Mouse (Mus musculus) thymus, postnatal 4 days (tissue): ENCODE results near the gene Sfxn5.

ENCODE experiments used
- DNase-seq: peaks from one replicate; pipeline ENCODE4 v3.0.0; 2021

Gene Sfxn5

DNA sequence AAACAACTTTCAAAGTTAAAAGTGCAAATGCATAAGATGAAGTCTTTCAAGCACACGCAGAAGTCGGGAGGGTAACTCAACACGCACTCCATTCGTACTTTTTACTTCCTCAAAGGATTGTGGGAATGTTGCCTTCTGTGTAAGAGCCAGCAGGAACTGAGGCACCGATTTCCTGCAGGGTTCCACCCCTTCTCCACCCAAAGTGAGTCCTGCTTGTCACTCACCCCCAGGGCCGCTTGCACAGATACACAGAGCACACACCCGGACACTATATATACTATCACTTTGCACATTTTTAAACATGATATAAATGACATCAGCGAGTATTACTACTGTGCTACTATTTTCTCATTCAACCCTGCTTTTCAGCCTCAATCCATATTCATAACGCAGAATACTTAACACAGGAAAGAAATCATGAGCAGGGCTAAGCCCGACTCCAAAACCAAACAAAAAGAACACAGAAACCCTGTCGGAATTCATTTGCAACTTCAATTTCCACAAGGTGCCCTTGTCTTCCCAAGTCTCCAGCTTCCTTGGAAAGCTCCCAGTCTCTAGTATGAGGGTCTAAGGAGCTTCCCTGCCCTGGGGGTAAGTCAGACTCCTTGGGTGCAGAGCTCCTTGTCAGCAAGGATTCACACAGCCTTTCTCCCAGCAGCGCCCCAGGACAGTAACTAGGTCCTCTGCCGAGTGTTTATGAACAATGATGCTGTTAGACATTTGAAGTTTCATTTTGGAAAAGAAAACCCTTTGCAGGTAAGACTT lies 46.8 kb downstream of the Sfxn5 start:
- no peak for DNase-seq

DNA sequence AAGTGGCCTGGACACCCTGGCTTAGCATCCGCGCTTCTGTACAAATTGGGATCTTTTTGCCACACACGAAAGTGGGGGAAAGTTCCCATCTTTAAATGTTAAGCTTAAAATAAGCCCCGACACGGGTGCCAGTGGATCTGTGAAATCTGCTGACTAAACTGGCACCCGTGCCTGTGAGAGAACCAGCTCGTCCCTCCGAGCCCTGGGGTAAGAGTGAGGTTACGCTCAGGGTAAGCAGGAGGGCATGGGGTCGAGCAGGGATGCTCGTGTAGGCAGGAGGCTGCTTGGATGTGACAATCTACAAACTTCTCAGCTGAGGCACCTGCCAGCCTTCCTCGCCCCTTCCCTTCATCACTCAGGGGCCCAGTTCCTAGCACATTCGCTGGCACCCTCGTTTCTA lies 52.4 kb downstream of the Sfxn5 start:
- no peak for DNase-seq

DNA sequence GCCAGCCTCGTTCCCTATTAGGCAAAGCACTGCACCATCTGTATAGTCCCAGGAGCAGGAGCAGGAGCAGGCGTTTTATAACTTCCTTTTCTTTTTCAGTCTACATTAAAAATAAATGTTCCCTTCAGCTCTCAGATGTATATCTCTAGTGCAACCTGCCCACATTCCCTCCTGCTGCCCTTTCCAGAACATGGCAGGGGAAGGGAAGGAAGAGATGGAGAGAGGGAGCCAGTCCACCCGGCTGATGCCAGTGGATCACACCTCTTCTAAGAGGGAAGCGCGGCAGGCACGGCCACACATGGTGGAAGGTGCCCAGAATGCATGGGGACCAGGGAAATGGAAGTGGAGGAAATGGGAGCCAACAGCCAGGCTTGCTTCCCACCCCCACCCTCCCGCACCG lies 56.7 kb downstream of the Sfxn5 start:
- DNase-seq: no peak

DNA sequence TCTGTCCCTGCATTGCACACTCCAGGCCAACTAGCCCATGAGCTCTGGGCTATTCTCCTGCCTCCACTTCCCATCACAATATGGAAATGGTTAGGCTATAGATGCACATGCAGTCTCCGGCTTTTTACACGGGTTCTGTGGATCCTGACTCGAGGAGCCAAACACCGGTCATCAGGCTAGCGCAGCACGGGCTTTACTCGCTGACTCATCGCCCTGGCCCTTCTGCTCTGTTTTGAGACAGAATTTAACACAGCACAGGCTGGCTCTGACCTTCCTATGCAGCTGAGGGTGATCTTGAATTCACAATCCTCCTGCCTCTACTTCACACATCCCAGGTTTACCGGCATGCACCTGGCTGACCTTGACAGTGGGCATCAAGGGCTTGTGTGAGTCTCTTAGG lies 60.8 kb downstream of the Sfxn5 start:
- no peak for DNase-seq

DNA sequence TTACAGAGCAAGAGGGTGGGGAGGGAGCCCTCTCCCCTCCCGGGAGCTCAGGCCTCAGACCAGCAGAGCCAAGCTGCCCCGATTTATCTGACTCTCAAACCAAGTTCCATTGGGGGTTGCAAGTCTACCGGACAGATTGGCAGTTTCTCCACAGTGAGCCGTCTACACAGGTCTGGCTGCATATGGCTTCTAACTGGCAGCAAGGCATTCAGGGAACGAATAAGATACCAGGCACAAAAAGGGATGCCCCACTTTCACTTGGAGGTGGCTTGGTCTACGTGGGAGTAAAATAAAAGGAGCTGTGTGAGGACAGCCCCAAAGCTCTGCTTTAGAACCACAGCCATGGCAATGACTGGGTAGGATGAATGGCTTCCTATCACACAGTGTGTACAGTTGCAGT lies 67.2 kb downstream of the Sfxn5 start:
- DNase-seq: no peak

DNA sequence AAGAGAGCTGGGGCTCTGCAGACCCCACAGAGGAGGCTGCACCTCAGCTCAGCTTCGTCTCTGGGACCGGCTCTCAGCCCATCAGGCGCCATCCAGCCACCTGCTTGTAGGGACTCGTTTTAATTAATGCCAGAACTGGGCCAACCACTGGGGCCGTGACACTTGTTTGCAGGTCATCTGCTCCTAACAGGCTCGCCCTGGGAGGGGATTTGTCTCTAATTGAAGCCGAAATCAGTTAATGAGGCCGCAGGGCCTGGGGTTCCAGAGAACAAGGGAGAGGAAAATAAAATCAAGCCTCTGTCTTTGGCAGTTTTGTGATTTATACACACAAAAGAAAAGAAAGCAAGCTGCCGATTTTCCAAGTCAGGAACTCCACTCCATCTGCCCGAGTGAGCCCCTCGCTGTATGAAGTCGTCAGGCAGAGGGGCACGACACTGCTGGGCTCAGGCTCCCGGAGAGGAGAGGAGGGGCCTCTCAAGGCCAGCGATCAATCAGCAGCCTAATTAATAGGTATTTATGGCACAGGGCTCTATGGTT lies 68.2 kb downstream of the Sfxn5 start:
- DNase-seq: no peak

DNA sequence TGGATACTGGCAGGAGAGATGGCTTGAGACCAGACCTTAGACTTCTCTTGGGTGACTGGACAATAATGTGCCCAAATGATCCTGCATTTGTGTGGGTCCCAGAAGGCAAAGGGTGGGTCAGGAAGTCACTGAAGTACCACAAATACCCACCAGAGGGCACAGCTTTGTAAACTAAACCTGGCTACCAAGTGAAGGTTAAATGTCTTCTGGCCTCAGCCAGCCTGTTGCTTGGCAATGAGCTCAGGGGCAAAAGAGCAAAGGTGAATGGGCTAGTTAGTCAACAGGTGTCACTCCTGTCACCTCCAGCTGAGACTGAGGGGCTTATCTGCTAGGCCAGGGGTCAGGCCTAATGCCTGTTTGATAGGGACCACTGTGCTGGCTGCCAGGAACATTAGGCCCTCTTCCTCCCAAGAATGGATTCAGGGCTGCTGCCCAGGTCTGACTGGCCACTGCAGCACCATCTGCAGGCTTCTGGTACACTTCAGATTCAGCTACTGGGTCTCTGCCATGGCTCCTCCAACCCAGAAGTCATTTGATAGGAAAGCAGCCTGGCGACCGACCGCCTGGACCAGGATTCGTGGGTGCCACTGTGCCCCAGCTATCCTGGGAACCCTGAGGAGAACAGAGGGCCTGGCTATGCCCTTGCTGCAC lies 70.2 kb downstream of the Sfxn5 start:
- peak; percentile 68 for DNase-seq

DNA sequence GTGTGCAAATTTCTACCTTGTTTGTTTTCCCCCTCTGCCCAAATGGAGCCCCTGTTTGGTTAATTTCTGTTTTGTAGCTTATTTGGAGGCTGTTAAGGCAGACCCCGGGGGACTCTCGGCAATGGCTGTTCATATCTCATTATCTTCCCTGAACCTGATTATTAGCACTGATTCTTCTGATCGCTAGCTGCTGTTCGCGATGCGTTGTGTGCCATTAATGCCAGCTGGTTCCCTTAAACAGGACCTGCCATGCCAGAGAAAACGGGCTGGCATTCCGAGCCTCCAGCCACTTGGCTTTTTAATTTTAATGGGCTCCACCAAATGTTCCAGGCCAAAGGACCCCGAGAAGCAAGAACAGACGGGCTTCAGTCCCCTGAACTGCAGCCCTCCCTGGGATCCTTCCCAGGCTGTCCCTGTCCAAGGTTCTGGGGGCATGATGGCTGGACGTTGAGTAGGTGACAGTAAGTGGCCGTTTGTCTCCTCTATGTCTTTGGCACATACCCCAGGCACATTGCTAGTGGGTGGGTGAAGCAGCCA lies 74.1 kb downstream of the Sfxn5 start:
- no peak for DNase-seq

DNA sequence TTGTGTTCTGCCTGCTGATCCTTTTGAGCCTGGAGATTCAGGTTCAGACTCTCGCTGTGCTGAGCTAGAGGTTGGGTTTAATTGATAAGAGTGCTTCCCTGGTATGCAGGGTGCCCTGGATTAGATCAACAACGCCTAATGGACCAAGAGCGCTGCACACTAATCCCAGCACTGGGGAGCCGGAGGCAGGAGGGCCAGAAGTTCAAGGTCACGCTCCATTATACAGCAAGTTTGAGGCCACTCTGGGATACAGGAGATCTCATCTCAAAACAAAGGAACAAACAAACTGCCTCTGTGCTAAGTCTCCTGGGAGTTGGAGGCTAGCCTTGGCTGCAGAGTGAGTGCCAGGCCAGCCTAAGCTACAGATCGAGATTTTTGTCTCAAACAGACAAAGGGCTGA lies 77.6 kb downstream of the Sfxn5 start:
- DNase-seq: no peak

DNA sequence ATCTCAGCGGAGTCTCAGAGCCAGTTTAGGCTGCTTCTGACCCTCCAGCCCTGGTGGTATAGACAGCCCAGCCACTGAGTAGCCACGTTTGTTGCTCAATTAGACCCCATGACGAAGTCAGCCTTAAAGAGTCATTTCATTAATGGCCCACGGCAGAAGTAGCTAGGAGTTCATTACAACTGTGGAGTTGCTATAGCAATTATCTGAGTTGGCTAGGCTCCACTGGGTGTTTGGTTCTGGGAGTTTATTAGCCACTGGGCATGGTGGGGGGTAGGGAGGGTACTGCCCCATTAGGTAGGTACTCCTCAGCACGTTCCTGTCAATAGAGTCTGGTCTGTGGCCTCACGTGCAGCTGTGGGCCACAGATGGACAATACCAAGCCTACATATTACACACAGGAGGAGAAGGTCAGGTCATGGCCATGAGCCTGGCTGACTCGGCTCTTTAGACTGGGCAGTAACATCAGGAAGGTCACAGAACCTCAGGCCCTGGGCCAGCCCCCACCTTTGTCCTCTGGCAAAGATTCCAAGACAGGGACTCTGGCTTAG lies 79.2 kb downstream of the Sfxn5 start:
- no peak for DNase-seq

DNA sequence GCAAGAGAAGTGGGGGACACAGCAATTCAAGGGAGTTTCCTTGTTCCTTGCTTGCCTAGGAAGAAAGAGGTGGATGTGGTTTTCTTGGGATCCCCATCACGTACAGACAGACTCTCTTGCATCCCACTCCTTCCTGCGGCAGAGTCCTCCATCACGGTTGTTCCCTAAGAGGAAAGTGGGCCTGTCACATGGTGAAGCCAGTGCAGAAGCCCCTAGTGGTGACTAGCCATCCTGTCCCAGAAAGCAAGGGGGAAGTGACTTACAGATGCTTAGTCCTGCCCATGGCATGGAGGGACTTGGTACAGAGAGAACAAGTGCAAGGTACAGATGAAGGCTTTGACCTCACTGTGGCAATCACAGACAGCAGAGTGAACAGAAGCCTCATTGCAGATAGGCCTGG lies 79.9 kb downstream of the Sfxn5 start:
- DNase-seq: no peak

DNA sequence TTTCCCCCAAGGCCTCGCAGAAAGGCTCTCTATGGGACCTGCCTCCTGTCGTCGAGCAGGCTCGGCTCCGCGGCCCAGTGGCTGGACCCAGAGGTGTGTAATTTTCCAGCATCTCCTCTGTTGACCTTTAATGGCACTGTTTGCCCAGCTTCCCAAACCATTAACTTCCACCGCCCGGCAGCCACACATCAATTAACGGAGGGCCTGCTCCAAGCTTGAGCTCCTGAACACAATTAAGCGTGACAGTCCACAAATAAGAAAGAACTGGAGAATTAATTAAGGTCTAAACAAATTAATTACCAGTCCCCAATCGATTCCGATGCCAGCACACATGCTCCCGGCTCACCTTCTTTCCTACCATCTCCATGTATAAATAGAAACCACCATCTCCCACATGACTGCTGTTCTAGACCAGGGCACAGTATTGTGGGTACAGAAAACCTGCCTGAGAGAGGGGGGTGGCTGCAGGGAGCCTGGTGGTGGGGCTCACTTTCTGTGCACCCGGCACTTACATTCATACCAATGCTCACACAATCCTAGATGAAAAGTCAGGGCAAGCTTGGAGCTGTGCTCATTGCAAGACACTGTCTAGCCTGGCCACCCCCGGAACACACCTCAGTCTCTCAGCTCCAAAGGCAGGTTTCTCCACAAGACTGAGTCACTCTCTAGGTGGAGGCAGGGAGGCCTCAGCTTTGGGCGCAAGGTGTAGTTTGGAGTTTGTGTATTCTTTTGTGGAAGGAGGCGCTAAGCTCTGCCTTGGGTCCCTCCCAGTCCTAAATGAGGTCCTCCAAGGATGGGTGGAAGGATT lies 80.8 kb downstream of the Sfxn5 start:
- no peak for DNase-seq

DNA sequence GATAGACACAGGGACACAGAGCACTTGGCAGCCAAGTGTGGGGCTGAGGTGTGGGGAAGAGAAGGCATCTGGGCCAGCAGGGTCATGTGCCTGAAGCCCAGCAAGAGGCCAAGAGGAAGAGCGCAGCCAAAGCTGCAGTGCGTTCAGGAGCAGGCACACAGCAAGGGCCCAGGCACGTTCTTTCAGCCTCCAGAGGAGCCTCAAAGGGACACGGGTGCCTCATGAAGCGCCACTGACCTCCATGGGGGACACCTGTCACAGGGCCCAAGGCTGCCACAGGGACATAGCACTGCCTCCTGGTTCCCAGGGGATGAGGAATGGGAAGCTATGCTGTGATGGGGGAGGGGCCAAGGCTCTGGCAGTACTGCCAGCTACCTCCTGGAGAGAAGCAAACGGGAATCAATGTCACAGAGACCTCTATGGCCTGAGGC lies 82.4 kb downstream of the Sfxn5 start:
- no peak for DNase-seq

DNA sequence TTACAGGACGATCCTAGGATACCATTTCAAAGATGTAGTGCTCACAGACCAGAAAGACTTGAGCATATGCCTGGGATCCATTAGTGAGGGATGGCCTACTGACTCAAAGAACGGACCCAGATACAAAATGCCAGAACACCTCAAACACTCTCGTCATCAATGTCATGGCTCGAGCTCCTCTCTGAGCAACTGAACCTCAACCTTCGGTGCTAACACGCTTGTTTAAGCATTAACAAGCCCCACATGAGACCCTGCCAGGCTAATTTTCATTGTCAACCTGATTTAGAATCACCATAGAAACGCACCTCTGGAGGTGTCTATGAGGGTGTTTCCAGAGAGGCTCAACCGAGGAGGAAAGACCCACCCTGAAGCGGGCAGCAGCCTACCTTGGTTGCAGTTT lies 83.4 kb downstream of the Sfxn5 start:
- DNase-seq: no peak

DNA sequence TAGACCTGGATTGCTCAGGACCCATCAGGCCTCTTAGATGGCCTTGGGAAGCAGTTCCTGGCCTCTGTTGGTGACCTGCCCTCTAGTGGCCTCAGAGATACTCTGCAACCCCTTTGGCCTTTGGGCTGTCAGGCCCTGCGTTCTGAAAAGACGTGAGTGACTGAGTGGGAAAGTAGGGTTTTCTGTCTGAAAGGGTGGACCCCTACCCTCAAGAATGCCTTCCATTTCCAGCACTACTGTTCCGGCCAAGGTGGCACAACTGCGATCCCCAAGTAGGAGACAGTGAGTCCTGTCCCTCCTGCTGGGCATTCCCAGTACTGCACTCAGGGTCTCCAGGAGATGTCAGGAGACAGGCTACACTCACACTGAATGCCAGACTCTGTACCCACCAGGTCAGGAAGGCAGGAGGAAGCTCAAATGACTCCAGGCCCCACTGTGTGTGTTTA lies 94.2 kb downstream of the Sfxn5 start:
- DNase-seq: peak; percentile 81

DNA sequence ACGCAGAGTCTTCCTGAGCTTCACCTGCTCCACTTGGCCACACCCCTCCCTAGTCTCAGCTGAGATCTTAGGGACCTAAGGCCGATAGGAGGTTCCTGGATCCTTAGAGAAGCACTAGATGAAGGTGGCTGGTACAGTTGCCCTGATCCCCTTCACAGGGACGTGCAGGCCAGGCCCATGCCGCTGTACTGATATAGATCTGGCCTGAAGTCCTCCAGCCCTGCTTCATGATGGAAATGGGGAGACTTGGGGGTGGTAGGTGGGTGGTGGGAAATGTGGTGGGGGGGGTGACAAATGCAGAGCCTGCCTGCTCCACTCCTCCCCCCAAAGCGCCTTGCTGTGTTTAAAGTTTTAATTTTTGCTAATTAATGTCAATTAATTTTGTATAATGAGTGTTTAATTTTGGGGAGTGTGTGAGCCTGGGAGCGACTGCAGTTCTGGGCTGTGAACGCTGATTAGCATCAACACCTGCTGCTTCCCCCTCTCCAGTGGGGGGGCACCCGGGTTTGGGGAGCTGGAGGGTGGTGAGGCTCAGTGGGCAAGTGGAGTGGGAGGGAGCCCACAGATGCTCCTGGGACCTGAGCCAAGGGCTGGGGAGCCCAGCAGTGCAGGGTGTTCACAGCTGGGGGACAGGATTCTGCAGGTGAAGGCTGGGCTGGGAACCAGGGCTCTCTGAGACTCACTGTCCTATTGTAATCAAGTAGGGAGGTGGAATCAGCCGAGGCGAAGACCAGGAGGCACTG lies 95.5 kb downstream of the Sfxn5 start:
- peak; percentile 22 for DNase-seq

DNA sequence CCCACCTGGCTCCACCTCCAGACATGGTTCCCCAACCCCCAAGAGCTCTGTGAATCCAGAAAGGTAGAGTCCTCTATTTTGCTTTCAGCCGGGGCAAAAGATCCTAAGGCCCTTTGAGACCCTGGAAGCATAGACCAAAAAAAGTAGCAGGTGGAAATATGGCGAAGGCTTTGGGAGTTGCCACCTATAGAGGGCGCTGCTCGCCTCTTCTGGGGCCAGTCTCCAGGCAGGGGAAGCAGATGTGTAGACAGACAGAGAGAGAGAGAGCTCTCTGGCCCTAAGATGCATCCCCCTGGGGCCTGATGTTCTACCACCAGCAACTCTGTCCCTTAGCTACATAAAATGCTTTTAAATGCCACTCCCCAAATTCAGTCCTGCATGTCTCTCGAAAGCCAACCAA lies 96.2 kb downstream of the Sfxn5 start:
- DNase-seq: peak; percentile 73

DNA sequence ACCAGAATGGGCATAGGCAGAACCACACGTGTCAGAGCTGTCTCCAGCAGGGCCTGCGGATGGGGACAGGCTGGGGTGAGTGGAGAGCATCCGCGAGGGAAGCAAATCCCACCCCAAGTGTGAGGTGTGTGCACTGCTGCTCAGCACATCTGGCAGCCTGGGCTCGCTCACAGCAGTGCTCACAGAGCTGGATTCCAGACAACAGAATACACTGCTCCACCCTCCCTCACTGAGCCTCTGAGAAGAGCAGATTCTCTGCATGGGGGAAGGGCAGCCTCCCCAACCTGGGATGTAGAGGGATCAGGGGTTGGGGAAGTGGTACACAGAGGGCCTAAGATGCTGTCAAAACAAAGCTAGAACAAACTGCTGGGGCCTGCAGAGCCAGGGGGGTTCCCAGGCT lies 98.4 kb downstream of the Sfxn5 start:
- DNase-seq: no peak

DNA sequence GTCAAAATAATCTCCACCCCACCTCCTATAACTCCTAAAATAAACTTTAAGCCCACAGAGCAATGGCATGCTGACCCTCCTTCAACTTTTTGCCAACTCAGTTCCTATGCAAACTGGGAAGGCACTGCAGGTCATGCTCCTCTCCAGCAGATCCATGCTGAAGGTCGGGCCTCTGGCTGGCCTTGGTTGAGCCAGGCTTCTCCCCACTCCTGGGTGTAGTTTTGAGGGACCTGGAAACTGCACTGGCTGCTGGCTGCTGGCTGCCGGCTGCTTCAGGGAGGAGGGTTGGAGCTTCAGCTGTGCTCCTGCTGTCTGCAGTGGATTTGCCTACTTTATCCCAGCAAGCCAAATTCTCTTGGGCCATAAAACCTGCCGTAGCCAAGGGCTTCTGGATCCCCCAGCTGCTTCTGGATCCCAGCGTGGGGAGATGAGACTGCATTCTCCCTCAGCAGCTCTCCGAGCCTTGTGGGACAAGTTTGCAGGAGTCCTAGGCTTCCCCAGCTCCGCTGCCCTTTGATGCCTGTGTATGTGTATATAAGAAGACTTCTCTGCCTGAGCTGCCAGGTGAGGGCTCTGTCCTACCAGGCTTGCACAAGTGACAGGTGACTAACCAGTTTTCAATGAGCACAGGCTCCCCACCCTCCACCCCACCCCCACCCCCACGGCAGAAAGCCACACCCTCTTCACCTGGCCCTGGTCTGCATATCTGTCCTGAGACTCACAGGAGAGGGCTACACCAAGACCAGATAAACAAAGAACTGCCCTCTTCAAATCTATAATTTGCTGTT lies 100.2 kb downstream of the Sfxn5 start:
- DNase-seq: no peak

DNA sequence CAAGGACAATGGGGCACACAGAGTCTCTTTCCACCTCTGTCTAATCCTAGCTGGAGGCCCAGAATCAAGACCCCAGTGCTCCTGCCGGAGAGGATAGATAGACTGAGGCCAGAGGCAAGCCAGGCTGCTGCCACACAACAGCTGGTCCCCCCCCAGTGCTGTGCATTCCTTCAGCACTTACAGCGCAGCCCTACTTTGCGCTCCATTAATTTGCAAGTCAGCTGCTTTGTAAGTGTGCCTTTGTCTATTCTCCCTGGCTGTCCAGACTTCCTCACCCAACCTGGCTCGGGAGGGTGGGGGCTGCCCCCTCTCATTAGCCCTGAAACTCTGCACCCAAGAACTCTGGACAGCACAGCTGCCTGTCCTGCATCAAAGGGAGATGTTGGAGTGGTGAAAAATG lies 101.2 kb downstream of the Sfxn5 start:
- no peak for DNase-seq

DNA sequence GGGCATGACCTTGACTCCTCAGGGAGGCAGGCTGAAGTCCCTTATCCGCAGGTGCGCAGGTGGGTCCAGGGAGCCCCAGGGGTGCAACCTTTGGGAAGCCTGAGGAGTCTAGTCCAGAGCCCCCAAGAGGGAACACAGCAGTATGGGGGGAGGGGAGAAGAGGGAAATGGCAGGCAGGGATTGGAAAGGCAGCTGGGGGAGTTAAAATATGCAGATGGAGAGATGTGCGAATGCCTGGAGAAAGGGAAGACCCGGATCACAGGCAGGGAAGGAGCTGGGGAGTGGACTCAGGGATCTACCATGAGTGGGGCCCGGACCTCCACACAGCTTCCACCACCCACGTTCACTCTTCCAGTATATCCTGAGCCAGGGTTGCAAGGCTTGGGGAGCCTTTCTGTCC lies 101.8 kb downstream of the Sfxn5 start:
- DNase-seq: no peak
